Mouse (Mus musculus): ENCODE results near the gene Nsf.

DNA sequence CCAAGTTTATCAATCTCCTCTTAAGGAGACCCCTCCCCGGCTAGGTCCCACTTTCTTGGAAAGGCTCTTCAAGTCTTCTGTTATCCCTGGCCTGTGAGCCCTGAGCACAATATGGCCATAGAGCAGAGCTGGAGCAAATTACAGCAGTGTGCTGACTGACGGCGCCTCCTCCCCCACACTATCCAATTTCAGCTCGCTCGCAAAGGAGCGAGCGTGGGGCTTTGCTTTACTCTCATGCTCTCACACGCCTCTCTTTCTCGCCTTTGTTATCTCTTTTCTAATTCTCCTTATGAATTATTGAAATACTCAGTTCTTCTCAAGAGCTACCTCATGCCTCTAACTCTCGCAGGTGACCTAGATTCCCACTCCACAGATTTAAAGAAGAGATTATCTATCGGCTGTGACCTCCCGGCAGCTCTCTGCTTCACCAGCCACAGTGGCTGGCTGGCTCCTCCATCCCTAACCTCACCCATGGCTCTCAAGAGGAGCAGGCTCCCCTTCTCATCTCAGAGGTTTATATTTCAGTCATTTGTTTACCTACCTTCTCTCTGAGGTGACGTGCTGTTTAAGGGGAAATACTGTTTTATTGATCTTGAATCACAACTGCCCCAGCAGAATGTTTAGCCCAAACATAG, 69.0 kb downstream of the Nsf start:
- no peak for TF ChIP-seq CTCF (IDR thresholded peaks at IDR 0.05; ENCODE audit: low read depth)
- no peak for TF ChIP-seq EP300 (optimal IDR thresholded peaks at IDR 0.05)
